Mouse (Mus musculus) heart, postnatal 0 days (tissue): ENCODE data around the gene Litaf. TPM values are rescaled to one million over a fixed set of nuclear protein-coding genes. Genes with fewer than 3 reads are reported as not detected.

ENCODE experiments used
- ATAC-seq: fragments of 200-750 bp; cut with Nextera tagmentation; 2 replicates; pipeline ENCODE4 v1.8.0; 2017; ENCODE audit warnings: low read depth, moderate number of reproducible peaks, moderate library complexity; ENCODE audit not compliant: insufficient read depth
- DNase-seq: peaks from one replicate; pipeline ENCODE4 v3.0.0-alpha.2; 2016; ENCODE audit warnings: low spot score
- H3K27ac ChIP-seq: fragments of 300-500 bp; sonication (generic); 2 replicates; pipeline ENCODE4 v1.5.1; 2014; ENCODE audit warnings: low read depth, mild to moderate bottlenecking
- H3K27me3 ChIP-seq: fragments of 300-500 bp; sonication (generic); 2 replicates; pipeline ENCODE4 v1.6.1; 2014; ENCODE audit warnings: low read length, mixed read lengths; ENCODE audit not compliant: control insufficient read depth, insufficient read depth
- H3K36me3 ChIP-seq: fragments of 300-500 bp; sonication (generic); replicated peaks from 2 replicates; pipeline ENCODE4 v1.6.1; 2014; ENCODE audit warnings: low read length, mixed read lengths; ENCODE audit not compliant: control insufficient read depth, insufficient read depth
- H3K4me1 ChIP-seq: fragments of 300-500 bp; sonication (generic); 2 replicates; pipeline ENCODE4 v1.6.1; 2014; ENCODE audit warnings: antibody characterized with exemption; ENCODE audit not compliant: control insufficient read depth, insufficient read depth
- H3K4me2 ChIP-seq: fragments of 300-500 bp; sonication (generic); 2 replicates; pipeline ENCODE4 v1.6.1; 2014; ENCODE audit warnings: low read depth, mild to moderate bottlenecking, low read length, moderate library complexity
- H3K4me3 ChIP-seq: fragments of 300-500 bp; sonication (generic); 2 replicates; pipeline ENCODE4 v1.5.1; 2014; ENCODE audit warnings: low read depth, low read length
- H3K9ac ChIP-seq: fragments of 300-500 bp; sonication (generic); replicated peaks from 2 replicates; pipeline ENCODE4 v1.6.1; 2014; ENCODE audit warnings: low read depth, low read length, mixed read lengths
- H3K9me3 ChIP-seq: fragments of 300-500 bp; sonication (generic); replicated peaks from 2 replicates; pipeline ENCODE4 v1.6.1; 2016; ENCODE audit warnings: low read length; ENCODE audit not compliant: control insufficient read depth
- CTCF ChIP-seq: IDR thresholded peaks from 2 replicates; pipeline ENCODE4 v1.5.1; 2016; ENCODE audit warnings: antibody characterized with exemption, control low read depth, low read depth
- EP300 ChIP-seq: IDR thresholded peaks from 2 replicates; pipeline ENCODE4 v1.6.1; 2016; ENCODE audit warnings: antibody characterized with exemption, low read depth
- WGBS: fragments of 180-500 bp; shearing (Covaris S2); extraction: QIAGEN DNeasy Blood & Tissue Kit; methylation state at CpG from one replicate; pipeline ENCODE4 v1.1.7; 2014; 5-methylcytosine and 5-hydroxymethylcytosine counted together
- polyA plus RNA-seq: library from polyadenylated mRNA; unstranded; fragments of >200 nt; fragmentation: Nextera tagmentation; extraction: Ambion mirVana; gene quantifications from 2 replicates; pipeline ENCODE4 v1.2.1, GENCODE M21; 2015
- total RNA-seq: library from RNA; depleted of rRNA; stranded (reverse); fragments of >200 nt; gene quantifications from 2 replicates; pipeline ENCODE4 v1.2.3, GENCODE M21; 2014; ENCODE audit warnings: low replicate concordance

The Litaf gene
- total and polyA plus RNA-seq, 2 experiments from 2014 or later, result 55.7 to 77.1 TPM

DNA sequence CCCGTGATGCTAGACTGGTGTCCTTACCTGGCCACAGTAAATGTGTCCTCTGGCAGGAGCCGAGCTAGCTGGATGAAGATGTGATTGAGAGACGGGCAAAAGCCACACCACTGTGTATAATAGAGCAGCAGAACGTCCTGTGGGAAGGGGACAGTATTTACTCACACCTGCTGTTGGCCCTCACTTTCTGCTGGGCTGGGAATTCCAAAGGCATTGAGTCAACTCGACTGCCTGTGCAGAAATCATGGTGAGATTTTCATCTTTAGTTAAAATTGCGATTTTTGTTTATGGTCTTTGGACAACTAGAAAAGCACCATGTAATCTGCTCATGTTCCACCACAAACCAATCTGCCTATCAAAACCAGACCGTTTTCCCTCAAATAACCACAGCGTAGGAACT lies 18.2 kb upstream of the Litaf start:
- TF ChIP-seq EP300, result no peak
- TF ChIP-seq CTCF, result no peak
- no peak overlapping the region for H3K4me2 ChIP-seq
- WGBS, result 85% methylated on average over 8 of the region's 8 CpGs
- peaks cover 88% of the 10 kb centered on the region for H3K36me3 ChIP-seq
- no peaks in the 10 kb centered on the region for H3K9me3 ChIP-seq
- no peak overlapping the region for H3K9ac ChIP-seq
- DNase-seq (no peak), ATAC-seq (no peak)
- no peak overlapping the region for H3K4me3 ChIP-seq
- no peaks in the 10 kb centered on the region for H3K27me3 ChIP-seq
- no peaks in the 10 kb centered on the region for H3K4me1 ChIP-seq
- no peak overlapping the region for H3K27ac ChIP-seq

DNA sequence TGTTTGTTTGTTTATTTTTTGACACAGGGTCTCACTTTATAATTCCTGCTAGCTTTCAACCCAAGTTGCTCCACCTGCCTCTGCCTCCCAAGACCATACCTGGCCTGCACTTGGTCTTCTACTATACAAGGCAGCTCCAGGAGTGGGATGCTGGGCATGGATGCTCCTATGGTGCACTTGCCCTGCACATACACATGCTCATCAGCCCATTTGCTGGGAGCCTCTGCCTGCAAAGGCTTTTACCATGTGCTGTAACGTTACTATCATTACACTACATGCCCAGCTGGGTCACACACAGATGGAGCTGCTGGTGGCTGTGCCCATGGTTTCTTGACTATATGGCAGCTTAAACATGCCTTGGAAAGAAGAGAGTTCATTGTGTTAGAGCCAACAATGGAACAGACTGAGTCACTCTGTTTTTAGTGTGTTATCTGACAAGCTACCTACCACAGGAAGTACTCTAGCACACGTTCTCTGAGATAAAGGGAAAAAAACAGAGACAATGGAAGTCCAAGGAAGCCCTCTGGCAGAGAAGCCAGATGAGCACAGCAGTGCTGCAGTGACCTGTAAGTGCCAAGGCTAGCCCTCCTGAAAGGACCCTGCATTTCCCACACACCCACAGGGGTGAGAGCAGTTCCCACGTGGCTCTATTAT lies 12.4 kb upstream of the Litaf start:
- ATAC-seq (peak; percentile 39; the same call in 1 of the 2 replicates), DNase-seq (no peak)
- 0 out of 2 replicates have a peak overlapping the region, but pooled peaks have one; percentile 18 for H3K27ac ChIP-seq
- no peaks in the 10 kb centered on the region for H3K9me3 ChIP-seq
- H3K4me3 ChIP-seq, result no peak overlapping the region
- no peak overlapping the region for H3K9ac ChIP-seq
- 33% methylated on average over 3 of the region's 3 CpGs for WGBS
- H3K4me1 ChIP-seq, result no peaks in the 10 kb centered on the region
- no peaks in the 10 kb centered on the region for H3K27me3 ChIP-seq
- no peak overlapping the region for H3K4me2 ChIP-seq
- TF ChIP-seq EP300 (no peak), CTCF (no peak)
- H3K36me3 ChIP-seq, result peaks cover 88% of the 10 kb centered on the region

DNA sequence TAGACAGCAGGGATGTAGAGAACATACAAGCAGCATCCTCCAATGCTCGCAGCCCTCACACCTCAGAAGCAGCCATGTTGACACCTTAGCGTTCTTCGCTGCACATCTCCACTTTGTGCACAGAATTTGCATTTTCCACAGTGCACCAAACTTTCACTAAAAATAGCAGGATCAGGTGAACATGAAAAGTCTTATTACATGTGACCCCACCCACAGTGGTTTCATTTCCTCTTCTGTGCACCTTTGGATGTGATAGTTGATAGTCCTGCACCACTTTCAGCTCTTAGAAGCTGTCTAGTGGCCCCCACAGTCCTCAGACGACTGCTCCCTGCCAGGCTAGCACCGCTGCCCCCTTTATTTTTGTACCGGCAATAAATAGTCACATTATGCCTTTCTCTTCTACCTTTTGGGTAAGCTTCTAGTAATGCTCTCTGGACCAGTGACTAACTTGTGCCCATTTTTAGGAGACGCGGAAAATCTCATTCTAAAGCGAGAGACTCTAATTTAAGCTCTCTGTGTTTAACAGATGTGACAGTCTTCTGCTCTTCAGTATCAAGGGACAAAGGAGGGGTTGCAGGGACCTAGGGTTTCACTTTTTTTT lies 11.7 kb upstream of the Litaf start:
- DNase-seq (no peak), ATAC-seq (no peak)
- TF ChIP-seq EP300, result no peak
- TF ChIP-seq CTCF, result no peak
- H3K9me3 ChIP-seq, result no peaks in the 10 kb centered on the region
- no peak overlapping the region for H3K27ac ChIP-seq
- H3K4me1 ChIP-seq, result no peaks in the 10 kb centered on the region
- H3K36me3 ChIP-seq, result peaks cover 88% of the 10 kb centered on the region
- no peaks in the 10 kb centered on the region for H3K27me3 ChIP-seq
- WGBS, result 81% methylated on average over 9 of the region's 9 CpGs
- no peak overlapping the region for H3K4me2 ChIP-seq
- no peak overlapping the region for H3K9ac ChIP-seq
- H3K4me3 ChIP-seq, result no peak overlapping the region

DNA sequence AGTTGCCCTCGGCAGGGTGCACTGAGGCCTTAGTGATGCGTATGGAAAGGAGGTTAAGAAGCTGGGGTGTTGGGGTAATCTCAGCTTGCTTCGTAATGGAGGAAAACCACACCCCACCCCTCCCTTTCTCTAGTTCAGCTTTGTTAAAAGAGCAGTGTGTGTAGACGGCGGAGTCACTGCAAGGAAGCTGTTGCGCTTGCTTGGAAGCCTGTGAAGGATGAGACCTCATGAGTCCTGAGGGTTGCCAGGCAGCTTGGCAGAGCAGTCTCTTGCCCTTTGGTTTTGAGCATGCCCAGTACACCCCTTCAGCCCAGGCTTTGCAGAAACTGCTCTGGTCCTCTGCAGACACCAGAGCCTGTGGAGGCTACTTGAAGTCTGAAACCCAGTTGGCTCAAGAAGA lies 7.1 kb upstream of the Litaf start:
- 78% methylated on average over 6 of the region's 6 CpGs for WGBS
- Histone ChIP-seq H3K9ac (no peak overlapping the region), H3K4me3 (no peak overlapping the region), H3K27me3 (no peaks in the 10 kb centered on the region), H3K4me2 (no peak overlapping the region), H3K4me1 (peaks cover 24% of the 10 kb centered on the region), H3K27ac (no peak overlapping the region), H3K36me3 (peaks cover 57% of the 10 kb centered on the region), H3K9me3 (no peaks in the 10 kb centered on the region)
- ATAC-seq (no peak), DNase-seq (no peak)
- no peak for TF ChIP-seq EP300

DNA sequence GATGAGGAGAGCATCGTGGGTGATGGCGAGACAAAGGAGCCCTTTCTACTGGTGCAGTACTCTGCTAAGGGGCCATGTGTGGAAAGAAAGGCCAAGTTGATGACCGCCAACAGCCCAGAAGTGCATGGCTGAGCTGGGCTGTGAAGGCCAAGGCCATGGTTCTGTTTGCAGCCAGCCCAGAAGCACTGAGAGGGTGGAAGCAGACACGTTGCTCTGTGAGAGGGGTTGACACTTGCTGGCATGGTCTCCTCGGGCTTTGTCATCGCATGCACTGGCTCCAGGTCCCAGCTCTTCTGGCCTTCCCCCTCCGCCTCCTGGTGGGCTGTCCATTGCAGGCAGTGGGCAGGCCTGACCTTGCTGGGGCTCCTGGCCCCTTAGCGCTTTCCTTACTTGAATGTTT lies 6.5 kb upstream of the Litaf start:
- Histone ChIP-seq H3K9me3 (no peaks in the 10 kb centered on the region), H3K4me1 (peaks cover 28% of the 10 kb centered on the region), H3K36me3 (peaks cover 50% of the 10 kb centered on the region), H3K4me2 (no peak overlapping the region), H3K4me3 (no peak overlapping the region), H3K27me3 (no peaks in the 10 kb centered on the region), H3K9ac (no peak overlapping the region), H3K27ac (no peak overlapping the region)
- ATAC-seq, result no peak
- no peak for TF ChIP-seq CTCF
- no peak for TF ChIP-seq EP300
- WGBS, result 74% methylated on average over 8 of the region's 8 CpGs
- DNase-seq, result no peak

DNA sequence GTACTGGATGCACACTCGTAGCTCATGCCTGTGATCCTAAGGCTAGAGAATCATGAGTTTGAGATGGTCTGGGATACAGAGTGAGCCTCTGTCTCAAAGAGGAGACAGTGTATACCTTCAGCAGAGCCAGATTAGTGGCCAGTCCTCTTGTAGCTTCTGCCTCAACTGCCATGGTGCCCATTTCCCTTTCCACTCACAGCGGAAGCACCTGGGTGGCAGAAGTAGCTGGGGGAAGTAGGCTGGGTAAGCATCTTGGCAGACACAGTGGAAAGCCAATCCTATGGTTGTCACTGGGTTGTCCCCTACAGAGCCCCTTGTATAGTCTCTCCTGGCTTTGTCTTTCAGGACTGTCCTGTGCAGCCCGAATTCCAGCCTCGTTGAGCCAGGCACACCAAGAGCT lies 5.9 kb upstream of the Litaf start:
- H3K4me2 ChIP-seq, result no peak overlapping the region

More for the DNA sequence above, 5.9 kb upstream of the Litaf start:
- no peaks in the 10 kb centered on the region for H3K9me3 ChIP-seq
- TF ChIP-seq EP300 (no peak), CTCF (no peak)
- H3K27ac ChIP-seq, result no peak overlapping the region
- WGBS, result 88% methylated on average over 4 of the region's 4 CpGs
- ATAC-seq (no peak), DNase-seq (no peak)
- H3K4me3 ChIP-seq, result no peak overlapping the region
- H3K36me3 ChIP-seq, result peaks cover 48% of the 10 kb centered on the region
- no peaks in the 10 kb centered on the region for H3K27me3 ChIP-seq
- no peak overlapping the region for H3K9ac ChIP-seq
- H3K4me1 ChIP-seq, result peaks cover 28% of the 10 kb centered on the region
